8 mouse cellular contexts compared by ENCODE assay signal in the genomic region with DNA sequence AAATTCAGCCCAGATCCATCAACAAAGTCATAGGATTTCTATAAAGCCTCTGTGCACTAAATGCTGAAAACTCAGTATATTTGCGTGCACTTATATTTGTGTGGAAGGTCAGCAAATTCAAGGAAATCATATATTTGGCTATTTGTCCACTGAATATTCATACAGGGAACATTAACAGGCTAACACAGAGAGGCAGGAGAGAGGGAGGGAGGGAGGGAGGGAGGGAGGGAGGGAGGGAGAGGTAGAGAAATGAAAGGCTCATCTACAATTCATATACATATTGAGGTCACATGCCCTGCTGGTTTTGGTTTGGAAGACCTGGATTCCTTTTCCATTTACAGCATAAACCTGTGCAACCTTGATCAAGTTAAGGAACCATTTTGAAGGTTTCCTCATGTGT.
A peak's percentile ranks its signal among the peaks of the same experiment; 100 is the strongest.
DNase-seq lines count a peak whose midpoint lies in the region; ATAC-seq and TF ChIP-seq lines count a peak whose summit lies in the region.

No protein-coding gene starts in this region.

- 91% methylated on average over 1 of the region's 1 CpGs for WGBS in forebrain, embryonic 11.5 days
- WGBS in intestine, embryonic 14.5 days: 62% methylated on average over 1 of the region's 1 CpGs
- WGBS in midbrain, embryonic 16.5 days: 84% methylated on average over 1 of the region's 1 CpGs

- DNase-seq in layer of hippocampus, adult 2 months (ENCODE audit: low spot score in 2 of 2): no peak
- no peak for DNase-seq in layer of hippocampus, postnatal 14 days (ENCODE audit: low spot score in 2 of 2)
- no peak for DNase-seq in forebrain, embryonic 11.5 days (ENCODE audit: low spot score)
- no peak for DNase-seq in intestine, embryonic 14.5 days (ENCODE audit: low spot score)
- no peak for DNase-seq in T-cell, adult 2 months (ENCODE audit: low spot score)
- DNase-seq in cerebellum, adult 8-10 months: no peak

- no peak for TF ChIP-seq CTCF in layer of hippocampus, adult 2 months (conservative IDR thresholded peaks at IDR 0.05)

- no peak overlapping the region for H3K9ac ChIP-seq in forebrain, embryonic 11.5 days (ENCODE audit: low read length)
- H3K9ac ChIP-seq in intestine, embryonic 14.5 days (ENCODE audit: low read length): no peak overlapping the region
- peak overlapping the region; percentile 55 for H3K9ac ChIP-seq in midbrain, embryonic 16.5 days (ENCODE audit: low read depth, low read length)

- ATAC-seq in forebrain, embryonic 11.5 days (replicated peaks; ENCODE audit: low FRiP score): peak; percentile 24
- ATAC-seq in intestine, embryonic 14.5 days (replicated peaks; ENCODE audit: low FRiP score, low TSS enrichment, low read depth): no peak
- ATAC-seq in midbrain, embryonic 16.5 days: peak; percentile 66
- no peak for ATAC-seq in megakaryocyte-erythroid progenitor cell, adult 5-6 weeks (replicated peaks; ENCODE audit: low FRiP score, low TSS enrichment, poor library complexity, severe bottlenecking)

- peak overlapping the region; percentile 63 for H3K4me3 ChIP-seq in layer of hippocampus, adult 2 months
- H3K4me3 ChIP-seq in forebrain, embryonic 11.5 days (ENCODE audit: low read depth, low read length): peak overlapping the region; percentile 36
- H3K4me3 ChIP-seq in intestine, embryonic 14.5 days (ENCODE audit: low read depth, low read length): peak overlapping the region; percentile 27; the same call in 1 of the 2 replicates
- peak overlapping the region; percentile 42 for H3K4me3 ChIP-seq in midbrain, embryonic 16.5 days (ENCODE audit: low read depth, low read length)

- no peaks in the 10 kb centered on the region for H3K4me1 ChIP-seq in forebrain, embryonic 11.5 days (replicated peaks; ENCODE audit: control insufficient read depth, insufficient read depth, low read length)
- H3K4me1 ChIP-seq in intestine, embryonic 14.5 days (replicated peaks; ENCODE audit: control insufficient read depth, insufficient read depth, low read length): no peaks in the 10 kb centered on the region
- no peaks in the 10 kb centered on the region for H3K4me1 ChIP-seq in midbrain, embryonic 16.5 days (ENCODE audit: control insufficient read depth, insufficient read depth, low read length)

- H3K9me3 ChIP-seq in forebrain, embryonic 11.5 days (ENCODE audit: control insufficient read depth, low read length): no peaks in the 10 kb centered on the region
- H3K9me3 ChIP-seq in intestine, embryonic 14.5 days (ENCODE audit: control insufficient read depth, low read length): no peaks in the 10 kb centered on the region
- no peaks in the 10 kb centered on the region; the same call in 1 of the 2 replicates for H3K9me3 ChIP-seq in midbrain, embryonic 16.5 days (replicated peaks; ENCODE audit: control insufficient read depth, low read length, poor library complexity, severe bottlenecking)

- no peaks in the 10 kb centered on the region for H3K27me3 ChIP-seq in forebrain, embryonic 11.5 days (ENCODE audit: control insufficient read depth, insufficient read depth, low read length)
- H3K27me3 ChIP-seq in intestine, embryonic 14.5 days (replicated peaks; ENCODE audit: control insufficient read depth, insufficient read depth, low read length): no peaks in the 10 kb centered on the region
- H3K27me3 ChIP-seq in midbrain, embryonic 16.5 days (ENCODE audit: control insufficient read depth, insufficient read depth, low read depth, low read length): no peaks in the 10 kb centered on the region

- peak overlapping the region; percentile 62; the same call in 1 of the 2 replicates for H3K4me2 ChIP-seq in forebrain, embryonic 11.5 days (ENCODE audit: low read depth, low read length, severe bottlenecking)
- peak overlapping the region; percentile 46 for H3K4me2 ChIP-seq in intestine, embryonic 14.5 days (ENCODE audit: low read length)
- H3K4me2 ChIP-seq in midbrain, embryonic 16.5 days (ENCODE audit: low read length): peak overlapping the region; percentile 60

- H3K36me3 ChIP-seq in forebrain, embryonic 11.5 days (ENCODE audit: control insufficient read depth, insufficient read depth, low read length): no peaks in the 10 kb centered on the region
- no peaks in the 10 kb centered on the region for H3K36me3 ChIP-seq in intestine, embryonic 14.5 days (ENCODE audit: control insufficient read depth, insufficient read depth, low read length)
- H3K36me3 ChIP-seq in midbrain, embryonic 16.5 days (ENCODE audit: control insufficient read depth, insufficient read depth, low read length): no peaks in the 10 kb centered on the region

- peak overlapping the region; percentile 77 for H3K27ac ChIP-seq in layer of hippocampus, adult 2 months
- no peak overlapping the region for H3K27ac ChIP-seq in forebrain, embryonic 11.5 days (ENCODE audit: low read depth, low read length)
- H3K27ac ChIP-seq in intestine, embryonic 14.5 days (ENCODE audit: low read depth): no peak overlapping the region
- peak overlapping the region; percentile 53; the same call in 1 of the 2 replicates for H3K27ac ChIP-seq in midbrain, embryonic 16.5 days (ENCODE audit: low read length)

Comparison
In these comparisons a context has a peak if more than half of its experiments do, and no peak if none do; other contexts are left out.
1. H3K27ac ChIP-seq: peak in layer of hippocampus, adult 2 months (single experiment) and midbrain, embryonic 16.5 days (single experiment); none in forebrain, embryonic 11.5 days (single experiment) and intestine, embryonic 14.5 days (single experiment).
2. ATAC-seq: peak in forebrain, embryonic 11.5 days (single experiment) and midbrain, embryonic 16.5 days (single experiment); none in intestine, embryonic 14.5 days (single experiment) and megakaryocyte-erythroid progenitor cell, adult 5-6 weeks (single experiment).
3. Peak in every context shown above with its lines, with median percentiles within 50 percentile points of each other: H3K4me3 ChIP-seq and H3K4me2 ChIP-seq.